Mouse (Mus musculus) fibroblast of lung, adult 2 months (primary cell): ENCODE data around the gene Mnd1.

Experiments used
- DNase-seq: peaks from one replicate; pipeline ENCODE4 v3.0.0-alpha.2; 2011; ENCODE audit warnings: low read depth

Mnd1 gene

GRCm38 (mm10) chr3:84092875-84093274 is 62.7 kb downstream of the Mnd1 start:
- DNase-seq: no peak

DNA sequence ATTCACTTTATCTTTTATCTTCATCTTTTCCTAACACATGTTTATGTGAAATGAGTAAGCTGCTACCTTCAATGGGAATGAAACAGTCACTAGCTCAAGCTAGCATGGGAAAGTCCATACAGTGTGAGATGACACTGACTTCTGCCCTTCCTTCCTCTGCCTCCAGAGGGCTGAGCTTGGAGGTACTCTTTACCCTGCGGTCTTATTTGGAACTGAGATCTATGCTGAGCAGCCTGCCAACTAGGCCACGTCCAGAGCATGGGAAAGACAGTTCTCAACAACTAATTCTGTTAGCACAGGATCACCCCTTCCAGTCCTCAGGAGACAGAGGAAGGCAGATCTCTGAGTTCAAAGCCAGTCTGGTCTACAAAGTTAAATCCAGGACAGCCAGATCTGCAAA is 64.6 kb downstream of the Mnd1 start:
- DNase-seq: no peak

DNA sequence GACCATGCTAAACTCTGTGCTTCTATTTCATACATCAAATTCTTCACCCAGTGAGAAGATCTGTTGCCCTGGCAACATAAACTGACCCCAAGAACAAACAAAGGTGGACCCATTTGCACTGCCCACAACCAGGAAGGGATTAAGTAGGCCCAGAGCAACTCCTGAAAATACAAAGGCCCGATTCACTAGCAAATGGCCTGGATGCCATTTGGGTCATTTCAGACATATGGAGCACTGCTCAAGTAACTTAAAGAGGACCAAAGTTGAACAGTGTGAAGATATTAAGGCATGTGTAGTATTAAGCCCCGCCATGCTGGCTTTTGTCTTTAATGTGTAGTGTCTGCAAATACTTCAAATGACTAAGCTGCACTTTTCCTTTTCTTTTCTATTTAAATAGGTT is 68.7 kb downstream of the Mnd1 start:
- DNase-seq: no peak

GRCm38 (mm10) chr3:84086337-84086736 is 69.2 kb downstream of the Mnd1 start:
- DNase-seq: no peak

- no peak for DNase-seq
Measured at GRCm38 (mm10) chr3:84085429-84085828, 70.2 kb downstream of the Mnd1 start.

DNA sequence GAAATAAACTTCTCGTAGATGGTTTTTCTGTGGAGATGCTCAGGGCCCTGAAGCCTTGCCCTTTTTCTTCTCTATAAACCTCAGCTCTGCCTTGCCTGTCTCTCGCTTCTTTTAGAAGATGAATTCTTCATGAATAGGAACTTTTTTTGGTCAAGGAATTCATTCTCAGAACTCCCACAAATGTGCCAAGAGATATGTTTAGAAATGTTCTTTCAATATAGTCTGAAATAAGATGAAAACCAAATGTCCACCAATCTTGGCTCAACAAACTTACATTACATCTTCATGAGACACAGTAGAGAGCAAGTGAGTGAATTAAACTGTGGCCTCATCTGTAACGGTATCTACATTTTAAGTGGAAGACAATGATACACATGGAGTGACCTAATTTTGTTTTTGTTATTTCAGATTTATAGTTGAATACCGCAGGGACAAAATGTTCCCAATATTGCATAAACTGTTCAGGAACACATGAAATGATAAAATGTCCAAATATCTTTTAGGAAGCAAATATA is 74.3 kb downstream of the Mnd1 start:
- DNase-seq: no peak

DNA sequence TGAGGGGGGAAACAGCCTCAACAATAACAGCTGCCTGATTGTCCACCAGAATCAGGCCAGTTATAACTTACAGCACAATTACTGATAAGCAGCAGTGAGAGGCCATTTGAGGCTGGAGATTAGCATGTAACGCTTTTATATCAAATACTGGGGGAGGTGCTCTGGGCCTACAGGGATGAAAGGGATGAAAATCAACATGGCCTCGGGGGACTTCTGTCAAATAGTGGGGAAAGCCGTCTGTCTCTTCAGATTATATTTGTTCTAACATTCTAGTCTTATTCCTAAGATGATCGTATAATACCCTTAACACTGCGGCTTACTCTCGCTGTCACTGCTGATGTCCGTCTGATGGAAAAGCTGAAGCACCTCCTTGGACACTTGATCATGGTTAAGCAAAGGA is 75.5 kb downstream of the Mnd1 start:
- DNase-seq: no peak

GRCm38 (mm10) chr3:84077505-84077904 is 78.1 kb downstream of the Mnd1 start:
- no peak for DNase-seq

DNA sequence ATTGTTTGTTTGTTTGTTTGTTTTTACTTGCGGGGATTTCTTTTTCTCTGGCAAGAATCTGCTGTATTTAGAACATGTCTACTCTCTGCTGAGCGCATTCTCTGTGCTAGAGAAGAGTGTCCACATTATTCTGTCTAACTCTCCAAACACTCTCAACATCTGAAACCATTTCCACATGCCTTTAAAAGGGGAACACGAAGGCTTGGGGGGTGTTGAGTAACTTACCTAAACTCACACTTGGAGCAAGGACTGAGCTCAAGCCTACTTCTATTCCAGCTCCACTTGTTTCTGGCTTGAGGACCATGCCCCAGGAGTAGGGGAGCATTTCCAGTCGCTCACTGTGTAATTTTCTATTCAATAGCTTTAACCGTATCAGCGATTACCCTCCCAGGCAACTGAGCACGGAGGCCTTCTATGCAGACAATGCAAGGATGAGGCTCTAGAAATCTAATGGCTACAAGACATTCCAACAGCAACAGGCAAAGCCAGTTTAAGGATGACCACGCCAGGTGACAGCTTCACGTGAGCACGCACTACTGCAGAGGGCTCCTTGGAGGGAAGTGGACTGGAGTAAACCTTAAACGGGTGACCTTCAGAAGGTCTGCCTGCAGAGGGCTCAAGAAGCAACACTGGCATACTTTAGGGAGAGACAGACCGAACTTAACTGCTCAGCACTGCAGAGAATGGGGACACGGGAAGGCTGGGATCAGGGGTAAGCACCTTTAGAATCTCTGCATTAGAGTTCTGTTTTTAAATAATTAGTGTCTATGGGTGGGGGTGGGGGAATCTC is 78.8 kb downstream of the Mnd1 start:
- DNase-seq: no peak

- no peak for DNase-seq
Measured at GRCm38 (mm10) chr3:84075516-84075915, 80.1 kb downstream of the Mnd1 start.

GRCm38 (mm10) chr3:84074777-84075176 is 80.8 kb downstream of the Mnd1 start:
- DNase-seq: no peak

DNA sequence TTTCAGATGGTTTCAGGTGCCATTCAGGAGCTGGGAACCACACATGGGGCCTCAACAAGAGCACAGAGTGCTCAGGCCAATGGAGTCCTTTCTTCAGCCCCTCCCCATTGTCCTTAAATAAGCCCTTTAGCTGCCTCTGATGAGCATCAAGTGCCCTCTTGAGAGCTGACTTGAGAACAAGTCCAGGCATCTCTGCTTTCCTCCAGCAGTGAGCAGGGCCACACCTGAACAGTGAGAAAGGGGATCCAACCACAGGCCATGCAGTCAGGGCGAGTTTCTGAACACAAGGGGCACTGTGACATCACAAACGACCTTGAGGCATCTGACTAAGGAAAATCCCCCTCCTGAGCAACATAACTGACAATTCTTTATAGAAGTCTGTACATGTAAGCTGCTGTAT is 83.9 kb downstream of the Mnd1 start:
- no peak for DNase-seq

- DNase-seq: no peak
Measured at GRCm38 (mm10) chr3:84070811-84071210, 84.8 kb downstream of the Mnd1 start.

DNA sequence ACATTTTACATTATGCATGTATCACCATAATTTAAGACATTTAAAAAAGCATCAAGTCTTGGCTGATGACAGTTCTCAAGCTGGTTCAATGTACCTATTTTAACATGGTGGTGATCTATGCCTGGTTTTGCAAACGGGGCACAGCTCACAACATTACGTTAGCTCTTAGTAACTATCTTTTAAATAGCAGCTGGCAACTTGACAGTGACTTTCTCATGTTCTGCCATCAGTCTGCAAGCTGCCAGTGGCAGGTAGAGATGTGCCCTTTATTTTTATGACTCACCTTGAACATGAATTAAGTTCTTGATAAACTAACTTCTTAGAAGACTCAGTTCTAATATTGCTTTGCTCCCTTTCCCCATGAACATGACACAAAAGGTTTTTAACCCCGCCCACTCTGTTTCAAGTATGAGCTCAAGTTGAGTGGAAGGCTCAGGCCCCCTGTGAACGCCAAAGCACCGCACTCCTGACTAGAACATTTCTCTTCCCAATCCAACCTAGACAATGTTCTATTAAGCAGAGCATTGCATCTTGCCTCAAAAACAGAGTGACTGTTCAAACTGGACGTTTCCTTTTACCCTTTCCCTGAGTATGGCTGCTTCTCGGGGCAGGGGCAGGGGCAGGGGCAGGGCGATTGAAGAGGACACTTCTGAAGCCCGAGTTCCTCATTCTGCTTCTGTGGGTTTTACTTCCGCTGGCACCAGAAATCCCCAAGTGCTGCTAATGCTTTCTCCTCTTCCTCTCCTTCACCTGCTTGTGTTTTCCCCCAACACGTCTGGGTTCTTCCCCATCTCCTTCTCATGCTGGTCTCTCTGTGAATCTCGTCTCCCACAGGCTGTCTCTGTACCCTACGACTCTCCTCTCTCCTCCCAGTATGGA is 86.5 kb downstream of the Mnd1 start:
- DNase-seq: no peak

DNA sequence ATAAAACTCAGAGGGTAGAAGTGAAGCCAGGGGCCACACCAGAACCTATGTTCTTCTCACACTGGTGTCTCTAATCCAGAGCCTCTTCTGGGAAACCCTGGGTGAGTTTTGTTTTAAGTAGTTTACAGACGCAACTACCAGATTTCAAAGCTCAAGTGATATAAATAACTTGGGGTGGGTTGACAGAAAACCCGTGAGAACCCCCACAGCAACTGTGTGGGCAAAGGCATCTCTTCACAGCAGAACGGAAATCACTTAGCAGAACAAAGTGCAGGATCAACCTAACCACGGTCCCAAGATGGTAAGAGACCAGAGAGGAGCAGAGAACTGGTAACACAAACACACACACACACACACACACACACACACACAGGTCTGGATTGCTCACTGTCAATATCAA is 89.8 kb downstream of the Mnd1 start:
- no peak for DNase-seq

GRCm38 (mm10) chr3:84063369-84063914 is 92.1 kb downstream of the Mnd1 start:
- no peak for DNase-seq

GRCm38 (mm10) chr3:84061523-84062453 is 93.8 kb downstream of the Mnd1 start:
- no peak for DNase-seq

- no peak for DNase-seq
Measured at GRCm38 (mm10) chr3:84060946-84061345, 94.6 kb downstream of the Mnd1 start.

DNA sequence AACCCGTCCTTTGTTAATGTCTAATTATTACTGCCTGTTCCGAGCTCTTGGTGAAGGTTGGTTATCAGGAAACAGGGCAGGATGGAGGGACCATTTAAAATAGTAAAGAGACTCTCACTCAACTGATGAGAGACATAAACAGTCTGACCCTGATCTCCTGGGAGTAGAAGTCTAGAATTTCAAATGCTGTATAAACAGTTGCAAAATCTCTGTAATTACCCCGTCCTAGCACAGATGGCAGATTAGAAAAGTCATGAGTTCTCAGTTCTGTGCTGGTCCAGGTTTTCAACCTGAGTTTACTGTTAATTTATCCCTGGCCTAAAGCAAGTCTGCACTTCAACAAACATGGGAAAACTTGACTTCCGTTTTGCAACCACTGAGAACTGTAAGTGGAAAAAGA is 95.5 kb downstream of the Mnd1 start:
- no peak for DNase-seq

- no peak for DNase-seq
Measured at GRCm38 (mm10) chr3:84059676-84060075, 95.9 kb downstream of the Mnd1 start.

DNA sequence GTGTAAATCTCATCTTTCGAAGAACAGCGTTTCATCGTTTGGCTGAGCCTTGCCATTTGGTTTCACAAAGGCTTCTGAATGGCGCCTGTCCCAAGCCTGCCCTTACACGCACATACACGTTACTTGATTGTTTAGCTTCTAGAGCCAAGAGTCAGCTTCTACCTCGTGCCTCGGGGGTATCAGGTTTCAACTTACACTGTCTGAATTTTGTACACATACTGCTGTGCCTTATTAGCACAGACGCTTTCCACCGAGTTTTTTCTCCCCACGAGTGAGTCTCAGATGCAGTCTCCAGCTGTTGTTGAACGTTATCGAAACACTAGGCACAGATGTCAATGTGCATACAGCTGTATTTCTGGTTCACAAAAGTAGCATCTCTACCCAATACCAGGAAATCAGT is 96.3 kb downstream of the Mnd1 start:
- DNase-seq: no peak

DNA sequence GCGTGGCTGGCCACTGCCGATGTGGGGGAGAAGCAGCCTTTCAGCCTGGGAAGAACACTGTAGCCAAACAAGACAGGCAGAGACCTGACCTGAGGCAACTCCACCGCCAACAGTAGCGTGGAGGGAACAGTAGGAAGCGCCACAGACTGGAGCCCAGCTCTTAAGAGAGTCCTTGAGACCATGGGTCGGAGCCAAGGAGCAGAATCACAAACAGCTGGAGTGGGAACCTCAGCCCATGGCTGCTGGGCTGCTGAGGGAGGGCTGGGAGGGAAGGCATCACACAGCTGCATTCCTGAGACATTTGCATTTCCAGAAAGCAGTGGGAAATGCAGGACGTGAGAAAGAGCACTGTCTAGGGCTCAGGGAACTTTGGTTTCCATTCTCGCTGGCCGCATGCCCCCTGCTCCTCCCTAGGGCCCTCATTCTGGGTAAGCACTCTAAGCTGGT is 106.8 kb downstream of the Mnd1 start:
- DNase-seq: peak; percentile 86
